Mouse (Mus musculus) limb, embryonic 15.5 days (tissue): ENCODE measurements around the gene Asic3. TPM values are rescaled to one million over a fixed set of nuclear protein-coding genes. Genes with fewer than 3 reads are reported as not detected.
"Not testable (repeated sequence)": the region's sequence is repeated elsewhere in the genome, so short reads cannot be mapped to it uniquely, and the experiment has no call there.

Experiments used
- ATAC-seq: fragments of 200-750 bp; cut with Nextera tagmentation; 2 replicates; pipeline ENCODE4 v1.8.0; 2017; ENCODE audit warnings: low read depth, moderate TSS enrichment; ENCODE audit not compliant: insufficient number of reproducible peaks, low FRiP score, low TSS enrichment
- H3K27ac ChIP-seq: fragments of 300-500 bp; sonication (generic); 2 replicates; pipeline ENCODE4 v1.5.1; 2015; ENCODE audit warnings: moderate library complexity, mild to moderate bottlenecking, inconsistent platforms
- H3K27me3 ChIP-seq: fragments of 300-500 bp; sonication (generic); 2 replicates; pipeline ENCODE4 v1.6.1; 2015; ENCODE audit warnings: inconsistent platforms
- H3K36me3 ChIP-seq: fragments of 300-500 bp; sonication (generic); 2 replicates; pipeline ENCODE4 v1.6.1; 2015; ENCODE audit warnings: inconsistent platforms
- H3K4me1 ChIP-seq: fragments of 300-500 bp; sonication (generic); 2 replicates; pipeline ENCODE4 v1.6.1; 2015; ENCODE audit warnings: inconsistent platforms
- H3K4me2 ChIP-seq: fragments of 300-500 bp; sonication (generic); 2 replicates; pipeline ENCODE4 v1.6.1; 2015; ENCODE audit warnings: mild to moderate bottlenecking, inconsistent platforms
- H3K4me3 ChIP-seq: fragments of 300-500 bp; sonication (generic); 2 replicates; pipeline ENCODE4 v1.5.1; 2015; ENCODE audit warnings: mild to moderate bottlenecking, inconsistent platforms
- H3K9ac ChIP-seq: fragments of 300-500 bp; sonication (generic); 2 replicates; pipeline ENCODE4 v1.6.1; 2015; ENCODE audit warnings: inconsistent platforms
- H3K9me3 ChIP-seq: fragments of 300-500 bp; sonication (generic); 2 replicates; pipeline ENCODE4 v1.6.1; 2016; ENCODE audit warnings: inconsistent platforms
- WGBS: fragments of 180-500 bp; shearing (Covaris S2); methylation state at CpG from one replicate; pipeline ENCODE4 v1.1.7; 2015; 5-methylcytosine and 5-hydroxymethylcytosine counted together
- polyA plus RNA-seq: library from polyadenylated mRNA; unstranded; fragments of >200 nt; fragmentation: Nextera tagmentation; extraction: Ambion mirVana; gene quantifications from 2 replicates; pipeline ENCODE4 v1.2.1, GENCODE M21; 2015

The Asic3 gene
- polyA plus RNA-seq, 1 experiment from 2014 or later = 0.73 TPM

GRCm38 (mm10) chr5:24389011-24389657, 24.1 kb upstream of the Asic3 start:
- peaks cover 32% of the 10 kb centered on the region for H3K4me1 ChIP-seq
- no peak overlapping the region for H3K4me2 ChIP-seq
- H3K9me3 ChIP-seq = no peaks in the 10 kb centered on the region
- ATAC-seq = no peak
- H3K9ac ChIP-seq = no peak overlapping the region
- no peak overlapping the region for H3K4me3 ChIP-seq
- H3K36me3 ChIP-seq = no peaks in the 10 kb centered on the region
- 58% methylated on average over 7 of the region's 7 CpGs for WGBS
- no peak overlapping the region for H3K27ac ChIP-seq
- peaks cover 37% of the 10 kb centered on the region for H3K27me3 ChIP-seq

GRCm38 (mm10) chr5:24389658-24390020, 23.6 kb upstream of the Asic3 start:
- Histone ChIP-seq H3K4me3 (no peak overlapping the region), H3K9me3 (no peaks in the 10 kb centered on the region), H3K4me1 (peaks cover 27% of the 10 kb centered on the region), H3K27ac (no peak overlapping the region), H3K4me2 (no peak overlapping the region), H3K9ac (no peak overlapping the region), H3K36me3 (no peaks in the 10 kb centered on the region), H3K27me3 (peaks cover 37% of the 10 kb centered on the region)
- ATAC-seq = no peak
- 65% methylated on average over 4 of the region's 4 CpGs for WGBS

- H3K27ac ChIP-seq = no peak within 1 kb of the TSS
- WGBS = 77% methylated on average over 7 of the region's 7 CpGs
Observed at GRCm38 (mm10) chr5:24391864-24392263, 21.3 kb upstream of the Asic3 start, which contains the start of gene Atg9b. Gene Atg9b (minus strand): TSS chr5:24392143.

GRCm38 (mm10) chr5:24392724-24393123, 20.5 kb upstream of the Asic3 start:
- peaks cover 16% of the 10 kb centered on the region for H3K4me1 ChIP-seq
- 74% methylated on average over 7 of the region's 7 CpGs for WGBS
- peaks cover 14% of the 10 kb centered on the region; the same call in 1 of the 2 replicates for H3K27me3 ChIP-seq
- no peak overlapping the region for H3K4me3 ChIP-seq
- no peak for ATAC-seq
- no peak overlapping the region for H3K9ac ChIP-seq
- H3K36me3 ChIP-seq = no peaks in the 10 kb centered on the region
- no peak overlapping the region for H3K4me2 ChIP-seq
- H3K27ac ChIP-seq = no peak overlapping the region
- no peaks in the 10 kb centered on the region for H3K9me3 ChIP-seq

More at GRCm38 (mm10) chr5:24391864-24392263, 21.3 kb upstream of the Asic3 start, which contains the start of gene Atg9b:
- Histone ChIP-seq H3K36me3 (no peaks in the 10 kb centered on the region), H3K9me3 (no peaks in the 10 kb centered on the region), H3K4me2 (no peak within 1 kb of the TSS), H3K4me3 (no peak within 1 kb of the TSS), H3K9ac (no peak within 1 kb of the TSS), H3K27me3 (peaks cover 22% of the 10 kb centered on the region), H3K4me1 (peaks cover 24% of the 10 kb centered on the region)
- no peak for ATAC-seq

GRCm38 (mm10) chr5:24393392-24393997, 19.7 kb upstream of the Asic3 start, which contains the start of gene Abcb8:
Gene Abcb8 (plus strand): TSS chr5:24393663.
- H3K4me1 ChIP-seq = peaks cover 8% of the 10 kb centered on the region; the same call in 1 of the 2 replicates
- peak within 1 kb of the TSS; percentile 64 for H3K4me3 ChIP-seq
- H3K4me2 ChIP-seq = peak within 1 kb of the TSS; percentile 51
- 0 out of 2 replicates have a peak, but pooled peaks cover 6% of the 10 kb centered on the region for H3K27me3 ChIP-seq
- peak within 1 kb of the TSS; percentile 85 for H3K27ac ChIP-seq
- no peaks in the 10 kb centered on the region for H3K9me3 ChIP-seq
- no peak within 1 kb of the TSS for H3K9ac ChIP-seq
- no peak for ATAC-seq
- 25% methylated on average over 7 of the region's 7 CpGs for WGBS
- H3K36me3 ChIP-seq = no peaks in the 10 kb centered on the region

GRCm38 (mm10) chr5:24394165-24394894, 18.9 kb upstream of the Asic3 start:
- ATAC-seq = peak; percentile 96
- H3K9me3 ChIP-seq = no peaks in the 10 kb centered on the region
- 0 out of 2 replicates have a peak, but pooled peaks cover 6% of the 10 kb centered on the region for H3K27me3 ChIP-seq
- peak overlapping the region; percentile 51 for H3K4me2 ChIP-seq
- no peak overlapping the region for H3K9ac ChIP-seq
- peak overlapping the region; percentile 85 for H3K27ac ChIP-seq
- H3K36me3 ChIP-seq = no peaks in the 10 kb centered on the region
- H3K4me1 ChIP-seq = peaks cover 8% of the 10 kb centered on the region; the same call in 1 of the 2 replicates
- under 1% methylated on average over 36 of the region's 36 CpGs for WGBS
- H3K4me3 ChIP-seq = peak overlapping the region; percentile 64

- ATAC-seq, H3K4me1 ChIP-seq, H3K9ac ChIP-seq, H3K4me2 ChIP-seq, H3K27ac ChIP-seq, H3K27me3 ChIP-seq, H3K9me3 ChIP-seq, H3K4me3 ChIP-seq: not testable (repeated sequence)
- peaks cover 14% of the 10 kb centered on the region for H3K36me3 ChIP-seq
- 86% methylated on average over 6 of the region's 6 CpGs for WGBS
Observed at GRCm38 (mm10) chr5:24396254-24396653, 16.9 kb upstream of the Asic3 start.

GRCm38 (mm10) chr5:24399686-24400085, 13.5 kb upstream of the Asic3 start:
- H3K9ac ChIP-seq = no peak overlapping the region
- no peaks in the 10 kb centered on the region for H3K4me1 ChIP-seq
- WGBS = 80% methylated on average over 10 of the region's 10 CpGs
- H3K9me3 ChIP-seq = no peaks in the 10 kb centered on the region
- H3K4me3 ChIP-seq = no peak overlapping the region
- H3K4me2 ChIP-seq = no peak overlapping the region
- H3K27ac ChIP-seq = no peak overlapping the region
- no peaks in the 10 kb centered on the region for H3K27me3 ChIP-seq
- peaks cover 46% of the 10 kb centered on the region for H3K36me3 ChIP-seq
- ATAC-seq = no peak; the same call in 1 of the 2 replicates

GRCm38 (mm10) chr5:24400362-24400761, 12.8 kb upstream of the Asic3 start:
- Histone ChIP-seq H3K36me3 (peaks cover 50% of the 10 kb centered on the region), H3K27me3 (no peaks in the 10 kb centered on the region), H3K4me3 (no peak overlapping the region), H3K4me2 (no peak overlapping the region), H3K9ac (no peak overlapping the region), H3K27ac (no peak overlapping the region), H3K4me1 (no peaks in the 10 kb centered on the region), H3K9me3 (no peaks in the 10 kb centered on the region)
- ATAC-seq = no peak
- 83% methylated on average over 11 of the region's 11 CpGs for WGBS

- no peaks in the 10 kb centered on the region for H3K4me1 ChIP-seq
- no peak overlapping the region for H3K9ac ChIP-seq
- ATAC-seq = no peak
- H3K27me3 ChIP-seq = no peaks in the 10 kb centered on the region
- H3K27ac ChIP-seq = no peak overlapping the region
- H3K9me3 ChIP-seq = no peaks in the 10 kb centered on the region
- H3K4me2 ChIP-seq = no peak overlapping the region
- peaks cover 56% of the 10 kb centered on the region for H3K36me3 ChIP-seq
- no peak overlapping the region for H3K4me3 ChIP-seq
- 92% methylated on average over 5 of the region's 5 CpGs for WGBS
Observed at GRCm38 (mm10) chr5:24400911-24401605, 12.1 kb upstream of the Asic3 start.

GRCm38 (mm10) chr5:24401969-24402368, 11.2 kb upstream of the Asic3 start:
- Histone ChIP-seq H3K4me1 (no peaks in the 10 kb centered on the region), H3K9me3 (no peaks in the 10 kb centered on the region), H3K27me3 (no peaks in the 10 kb centered on the region), H3K9ac (no peak overlapping the region), H3K27ac (no peak overlapping the region), H3K36me3 (peaks cover 65% of the 10 kb centered on the region), H3K4me3 (no peak overlapping the region), H3K4me2 (no peak overlapping the region)
- 80% methylated on average over 9 of the region's 9 CpGs for WGBS
- ATAC-seq = no peak
